Mouse (Mus musculus) hindbrain, embryonic 11.5 days (tissue): ENCODE measurements around the gene Urb1. TPM values are rescaled to one million over a fixed set of nuclear protein-coding genes. Genes with fewer than 3 reads are reported as not detected.

Source experiments
- ATAC-seq: fragments of 200-750 bp; cut with Nextera tagmentation; 2 replicates; pipeline ENCODE4 v1.8.0; 2017; ENCODE audit warnings: mild to moderate bottlenecking, moderate TSS enrichment, moderate library complexity; ENCODE audit not compliant: low FRiP score
- DNase-seq: peaks from one replicate; pipeline ENCODE4 v3.0.0-alpha.2; 2015; ENCODE audit warnings: low spot score
- H3K27ac ChIP-seq: fragments of 300-500 bp; sonication (generic); 2 replicates; pipeline ENCODE4 v1.5.1; 2014; ENCODE audit warnings: mild to moderate bottlenecking, low read depth, low read length
- H3K27me3 ChIP-seq: fragments of 300-500 bp; sonication (generic); 2 replicates; pipeline ENCODE4 v1.6.1; 2014; ENCODE audit warnings: mild to moderate bottlenecking, low read length, moderate library complexity, mixed read lengths; ENCODE audit not compliant: control insufficient read depth, insufficient read depth
- H3K36me3 ChIP-seq: fragments of 300-500 bp; sonication (generic); 2 replicates; pipeline ENCODE4 v1.6.1; 2014; ENCODE audit warnings: mild to moderate bottlenecking, low read length, moderate library complexity, mixed read lengths; ENCODE audit not compliant: control insufficient read depth, insufficient read depth
- H3K4me1 ChIP-seq: fragments of 300-500 bp; sonication (generic); replicated peaks from 2 replicates; pipeline ENCODE4 v1.6.1; 2014; ENCODE audit warnings: low read length, mixed read lengths; ENCODE audit not compliant: control insufficient read depth, insufficient read depth
- H3K4me2 ChIP-seq: fragments of 300-500 bp; sonication (generic); replicated peaks from 2 replicates; pipeline ENCODE4 v1.6.1; 2014; ENCODE audit warnings: mild to moderate bottlenecking, low read depth, low read length
- H3K4me3 ChIP-seq: fragments of 300-500 bp; sonication (generic); 2 replicates; pipeline ENCODE4 v1.5.1; 2014; ENCODE audit warnings: low read depth, low read length
- H3K9ac ChIP-seq: fragments of 300-500 bp; sonication (generic); 2 replicates; pipeline ENCODE4 v1.6.1; 2014; ENCODE audit warnings: low read depth, low read length
- H3K9me3 ChIP-seq: fragments of 300-500 bp; sonication (generic); 2 replicates; pipeline ENCODE4 v1.6.1; 2016; ENCODE audit warnings: low read length; ENCODE audit not compliant: control insufficient read depth
- WGBS: fragments of 180-500 bp; shearing (Covaris S2); extraction: QIAGEN DNeasy Blood & Tissue Kit; methylation state at CpG from one replicate; pipeline ENCODE4 v1.1.7; 2014; 5-methylcytosine and 5-hydroxymethylcytosine counted together
- polyA plus RNA-seq: library from polyadenylated mRNA; unstranded; fragments of >200 nt; fragmentation: Nextera tagmentation; extraction: Ambion mirVana; gene quantifications from 2 replicates; pipeline ENCODE4 v1.2.1, GENCODE M21; 2014

Gene Urb1
- polyA plus RNA-seq, 1 experiment from 2014 or later = 14.4 TPM

GRCm38 (mm10) chr16:90812086-90812485 is 1.9 kb upstream of the Urb1 start:
- Histone ChIP-seq H3K9ac (no peak overlapping the region), H3K4me2 (no peak overlapping the region), H3K27ac (no peak overlapping the region), H3K4me1 (no peaks in the 10 kb centered on the region), H3K4me3 (no peak overlapping the region), H3K36me3 (no peaks in the 10 kb centered on the region), H3K9me3 (no peaks in the 10 kb centered on the region), H3K27me3 (no peaks in the 10 kb centered on the region)
- no peak for ATAC-seq
- no peak for DNase-seq
- WGBS = 85% methylated on average over 5 of the region's 5 CpGs

DNA sequence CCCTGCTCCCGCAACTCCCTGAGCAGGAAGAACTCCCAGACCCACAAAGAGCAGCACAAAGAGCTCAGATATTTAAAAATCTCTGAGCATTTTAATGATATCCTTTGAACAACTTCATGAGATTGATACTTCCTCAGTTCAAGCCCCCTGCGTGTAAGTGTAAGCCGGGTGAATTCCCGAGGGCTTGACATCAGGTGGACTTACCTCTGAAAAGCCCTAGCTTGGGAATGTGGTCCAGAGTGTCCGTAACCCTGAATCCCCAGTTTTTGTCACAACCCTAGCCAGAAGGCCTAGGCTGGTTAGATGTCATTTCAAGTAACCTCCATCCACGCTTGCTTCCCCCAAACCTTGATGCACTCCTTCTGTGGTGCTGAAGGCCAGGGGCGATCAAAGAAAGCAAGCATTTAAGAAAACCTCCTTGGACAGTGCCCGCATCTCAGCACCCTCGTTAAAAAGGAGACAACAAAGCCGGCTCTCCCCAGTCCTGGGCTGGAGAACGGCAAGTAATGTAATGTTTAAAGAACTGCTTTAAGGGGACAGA is 573 bp upstream of the Urb1 start:
- Histone ChIP-seq H3K36me3 (no peaks in the 10 kb centered on the region), H3K4me2 (peak overlapping the region; percentile 74), H3K9ac (peak overlapping the region; percentile 58; the same call in 1 of the 2 replicates), H3K9me3 (no peaks in the 10 kb centered on the region), H3K4me1 (no peaks in the 10 kb centered on the region), H3K27ac (peak overlapping the region; percentile 47; the same call in 1 of the 2 replicates), H3K27me3 (no peaks in the 10 kb centered on the region), H3K4me3 (peak overlapping the region; percentile 77)
- 52% methylated on average over 11 of the region's 11 CpGs for WGBS
- ATAC-seq (peak; percentile 38), DNase-seq (no peak)

DNA sequence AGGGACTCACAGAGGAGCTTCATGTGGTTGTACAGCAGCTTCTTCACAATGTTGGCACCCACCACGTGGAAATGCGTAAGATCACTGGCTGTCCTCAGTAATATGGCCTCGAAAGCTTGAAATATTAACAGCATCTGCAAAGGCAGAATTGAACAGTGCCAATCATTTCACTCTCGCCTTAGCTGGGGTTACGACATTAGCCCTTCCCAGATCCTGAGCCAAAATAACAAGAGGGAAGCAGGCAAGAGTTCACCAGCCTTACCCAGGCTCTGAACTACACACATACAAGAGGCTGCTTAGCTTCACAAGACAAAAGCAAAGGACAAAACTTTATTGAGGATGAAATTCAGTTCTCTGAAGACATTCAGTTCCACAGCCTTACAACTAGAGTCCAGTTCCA is 5.7 kb downstream of the Urb1 start:
- DNase-seq = no peak
- WGBS = 95% methylated on average over 5 of the region's 5 CpGs
- Histone ChIP-seq H3K27ac (no peak overlapping the region), H3K9me3 (no peaks in the 10 kb centered on the region), H3K4me1 (no peaks in the 10 kb centered on the region), H3K4me3 (no peak overlapping the region), H3K4me2 (no peak overlapping the region), H3K9ac (no peak overlapping the region), H3K27me3 (no peaks in the 10 kb centered on the region), H3K36me3 (peaks cover 2% of the 10 kb centered on the region; the same call in 1 of the 2 replicates)
- ATAC-seq = no peak

GRCm38 (mm10) chr16:90801928-90802327 is 8.3 kb downstream of the Urb1 start:
- 89% methylated on average over 3 of the region's 3 CpGs for WGBS
- Histone ChIP-seq H3K27ac (no peak overlapping the region), H3K4me3 (no peak overlapping the region), H3K9me3 (no peaks in the 10 kb centered on the region), H3K36me3 (peaks cover 6% of the 10 kb centered on the region; the same call in 1 of the 2 replicates), H3K27me3 (no peaks in the 10 kb centered on the region), H3K9ac (no peak overlapping the region), H3K4me2 (no peak overlapping the region), H3K4me1 (no peaks in the 10 kb centered on the region)
- no peak for ATAC-seq
- peak; percentile 29 for DNase-seq

DNA sequence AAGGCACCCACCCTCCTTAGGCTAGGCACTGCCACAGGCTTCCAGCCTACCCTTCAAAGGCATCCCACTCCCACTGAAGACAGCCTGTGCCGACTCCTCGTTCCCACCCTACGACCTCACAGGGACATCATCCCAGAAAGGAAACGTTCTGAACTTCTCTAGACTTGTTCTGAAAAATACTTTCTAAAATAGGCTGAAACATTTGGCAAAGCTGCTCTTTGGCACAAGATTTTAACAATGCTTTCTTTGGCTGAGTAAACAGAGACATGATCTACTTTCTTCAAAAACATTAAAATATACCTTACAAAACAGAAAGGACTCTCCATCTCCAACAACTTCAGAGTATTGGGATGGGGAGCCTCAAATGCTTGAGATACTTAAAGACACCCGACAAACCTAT is 9.0 kb downstream of the Urb1 start:
- Histone ChIP-seq H3K9me3 (no peaks in the 10 kb centered on the region), H3K4me1 (no peaks in the 10 kb centered on the region), H3K4me3 (no peak overlapping the region), H3K27me3 (no peaks in the 10 kb centered on the region), H3K27ac (no peak overlapping the region), H3K36me3 (peaks cover 6% of the 10 kb centered on the region; the same call in 1 of the 2 replicates), H3K9ac (no peak overlapping the region), H3K4me2 (no peak overlapping the region)
- 96% methylated on average over 5 of the region's 5 CpGs for WGBS
- DNase-seq (no peak), ATAC-seq (no peak)

GRCm38 (mm10) chr16:90799840-90800239 is 10.4 kb downstream of the Urb1 start:
- no peak for DNase-seq
- Histone ChIP-seq H3K4me2 (no peak overlapping the region), H3K27ac (no peak overlapping the region), H3K36me3 (peaks cover 6% of the 10 kb centered on the region; the same call in 1 of the 2 replicates), H3K4me1 (no peaks in the 10 kb centered on the region), H3K4me3 (no peak overlapping the region), H3K27me3 (no peaks in the 10 kb centered on the region), H3K9me3 (no peaks in the 10 kb centered on the region), H3K9ac (no peak overlapping the region)
- no peak for ATAC-seq
- WGBS = 87% methylated on average over 10 of the region's 10 CpGs

DNA sequence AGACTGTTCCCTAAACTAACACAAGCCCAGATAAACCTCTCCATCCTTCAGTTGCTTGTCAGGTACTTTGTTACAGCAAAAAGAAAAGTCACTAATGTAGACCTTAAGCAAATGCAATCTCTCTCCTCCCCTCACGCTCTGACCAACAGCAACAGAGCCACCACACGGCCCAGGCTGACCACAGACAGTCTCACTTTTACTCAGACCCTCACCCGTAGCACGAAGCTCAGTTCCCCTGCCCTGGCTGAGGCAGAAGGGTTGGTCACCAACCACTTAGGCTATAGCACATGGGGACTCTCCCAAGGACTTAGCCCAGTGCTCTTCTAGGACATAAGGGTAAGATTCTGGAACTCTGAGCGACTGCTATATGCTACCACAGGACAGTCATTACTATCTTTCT is 11.4 kb downstream of the Urb1 start:
- Histone ChIP-seq H3K27ac (no peak overlapping the region), H3K4me2 (no peak overlapping the region), H3K27me3 (no peaks in the 10 kb centered on the region), H3K4me3 (no peak overlapping the region), H3K4me1 (no peaks in the 10 kb centered on the region), H3K36me3 (peaks cover 6% of the 10 kb centered on the region; the same call in 1 of the 2 replicates), H3K9me3 (no peaks in the 10 kb centered on the region), H3K9ac (no peak overlapping the region)
- WGBS = 78% methylated on average over 5 of the region's 5 CpGs
- no peak for DNase-seq
- no peak for ATAC-seq

DNA sequence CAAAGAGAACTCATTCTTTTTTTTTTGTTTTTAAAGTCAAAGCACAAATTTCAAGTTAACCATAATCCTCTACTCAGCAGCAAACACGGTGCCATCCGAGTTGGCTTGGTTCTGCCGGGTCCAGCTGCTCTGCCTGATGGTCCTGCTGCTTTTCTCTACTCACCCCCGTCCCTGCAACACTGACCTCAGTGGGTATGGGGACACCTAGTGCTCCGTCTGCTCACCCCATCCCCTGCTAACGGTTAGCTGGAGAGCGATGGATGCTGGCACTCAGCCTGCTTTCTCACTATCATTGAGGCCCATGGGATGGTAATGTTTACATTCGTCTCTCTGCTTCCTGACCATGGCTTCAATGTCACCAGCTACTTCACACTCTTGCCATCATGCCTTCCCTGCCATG is 11.8 kb downstream of the Urb1 start:
- Histone ChIP-seq H3K36me3 (peaks cover 6% of the 10 kb centered on the region; the same call in 1 of the 2 replicates), H3K27me3 (no peaks in the 10 kb centered on the region), H3K9ac (no peak overlapping the region), H3K4me1 (no peaks in the 10 kb centered on the region), H3K9me3 (no peaks in the 10 kb centered on the region), H3K4me3 (no peak overlapping the region), H3K4me2 (no peak overlapping the region), H3K27ac (no peak overlapping the region)
- ATAC-seq (no peak), DNase-seq (no peak)
- 88% methylated on average over 8 of the region's 8 CpGs for WGBS

DNA sequence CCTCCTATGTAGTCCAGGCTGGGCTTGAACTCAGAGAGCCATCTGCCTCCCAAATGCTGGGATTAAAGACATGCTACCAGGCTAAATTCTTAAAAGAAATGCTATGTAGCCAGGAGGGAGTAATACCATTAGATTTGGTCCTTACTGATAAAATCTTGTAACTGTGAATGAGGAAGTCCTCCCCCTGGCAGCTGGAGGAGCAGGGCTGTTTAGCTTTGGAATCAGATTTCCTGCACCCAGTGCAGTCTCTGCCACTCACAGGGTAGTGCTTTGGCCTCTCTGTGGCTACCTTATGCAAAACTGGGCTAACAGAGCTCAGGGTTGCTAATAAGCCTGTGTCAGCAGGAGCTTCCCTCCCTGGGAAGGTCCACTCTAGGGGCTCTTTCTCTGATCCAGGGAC is 15.5 kb downstream of the Urb1 start:
- ATAC-seq (no peak), DNase-seq (no peak)
- Histone ChIP-seq H3K9me3 (no peaks in the 10 kb centered on the region), H3K27me3 (no peaks in the 10 kb centered on the region), H3K4me3 (no peak overlapping the region), H3K4me2 (no peak overlapping the region), H3K9ac (no peak overlapping the region), H3K27ac (no peak overlapping the region), H3K36me3 (peaks cover 7% of the 10 kb centered on the region; the same call in 1 of the 2 replicates), H3K4me1 (no peaks in the 10 kb centered on the region)
